Mouse (Mus musculus) splenic B cell, adult 2 months (primary cell): ENCODE results near the gene Pomgnt2.

Source experiments
- DNase-seq: peaks from one replicate; pipeline ENCODE4 v3.0.0-alpha.2; 2011; ENCODE audit warnings: low read depth, low spot score
- H3K27me3 ChIP-seq: 2 replicates; pipeline ENCODE4 v1.6.1; 2012; ENCODE audit warnings: mild to moderate bottlenecking, low read length, moderate library complexity, mixed read lengths; ENCODE audit not compliant: control insufficient read depth, poor library complexity, insufficient read depth, severe bottlenecking
- H3K36me3 ChIP-seq: 2 replicates; pipeline ENCODE4 v1.6.1; 2012; ENCODE audit warnings: mild to moderate bottlenecking, low read length, moderate library complexity, mixed read lengths; ENCODE audit not compliant: control insufficient read depth, poor library complexity, insufficient read depth, severe bottlenecking

Pomgnt2 gene

DNA sequence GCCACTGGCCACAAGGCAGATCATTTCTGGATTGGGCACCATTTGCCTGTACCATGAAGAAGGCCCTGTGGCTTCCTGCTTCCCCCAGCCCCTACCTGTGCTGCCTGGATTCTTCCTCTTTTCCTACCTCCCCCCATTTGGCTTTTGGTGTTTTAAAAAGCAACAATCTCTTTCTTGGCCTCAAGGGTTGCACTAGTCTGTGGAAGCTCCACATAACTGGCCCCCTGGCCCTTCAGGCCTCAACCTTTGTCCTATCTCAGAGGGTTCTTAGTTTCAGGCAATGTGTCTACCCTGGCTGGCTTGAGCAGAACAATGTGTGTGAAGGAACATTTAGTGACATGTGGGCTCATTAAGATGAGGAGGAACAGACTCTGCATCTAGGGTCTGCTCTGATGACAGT lies at the start of gene Pomgnt2:
TSS of gene Pomgnt2 (minus strand) at position 101 of the 400 bp plus-strand sequence.
- no peaks in the 10 kb centered on the region for H3K36me3 ChIP-seq
- no peaks in the 10 kb centered on the region for H3K27me3 ChIP-seq
- DNase-seq, result no peak

DNA sequence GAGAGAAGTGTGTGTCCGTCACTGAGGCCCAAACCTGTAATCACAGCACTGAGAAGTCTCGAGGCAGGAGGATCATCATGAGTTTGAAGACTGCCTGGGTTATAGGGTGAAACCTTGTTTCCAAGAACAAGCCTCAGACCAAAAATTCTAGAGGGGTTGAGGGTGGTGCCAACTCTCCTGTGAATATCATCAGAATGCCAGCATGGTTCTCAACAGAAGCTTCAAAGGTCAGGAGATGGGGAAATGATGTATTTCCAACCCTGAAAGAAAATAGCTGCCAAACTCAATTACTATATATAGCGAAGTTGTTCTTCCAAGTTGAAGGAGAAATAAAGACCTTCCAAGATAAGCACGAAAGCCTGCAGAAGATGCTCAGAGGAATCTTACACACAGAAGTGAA lies 42.9 kb upstream of the Pomgnt2 start:
- no peaks in the 10 kb centered on the region for H3K36me3 ChIP-seq
- no peak for DNase-seq
- no peaks in the 10 kb centered on the region for H3K27me3 ChIP-seq

- Histone ChIP-seq H3K27me3 (no peaks in the 10 kb centered on the region), H3K36me3 (no peaks in the 10 kb centered on the region)
- DNase-seq, result no peak
Measured at GRCm38 (mm10) chr9:122038631-122039030, 41.7 kb upstream of the Pomgnt2 start.

DNA sequence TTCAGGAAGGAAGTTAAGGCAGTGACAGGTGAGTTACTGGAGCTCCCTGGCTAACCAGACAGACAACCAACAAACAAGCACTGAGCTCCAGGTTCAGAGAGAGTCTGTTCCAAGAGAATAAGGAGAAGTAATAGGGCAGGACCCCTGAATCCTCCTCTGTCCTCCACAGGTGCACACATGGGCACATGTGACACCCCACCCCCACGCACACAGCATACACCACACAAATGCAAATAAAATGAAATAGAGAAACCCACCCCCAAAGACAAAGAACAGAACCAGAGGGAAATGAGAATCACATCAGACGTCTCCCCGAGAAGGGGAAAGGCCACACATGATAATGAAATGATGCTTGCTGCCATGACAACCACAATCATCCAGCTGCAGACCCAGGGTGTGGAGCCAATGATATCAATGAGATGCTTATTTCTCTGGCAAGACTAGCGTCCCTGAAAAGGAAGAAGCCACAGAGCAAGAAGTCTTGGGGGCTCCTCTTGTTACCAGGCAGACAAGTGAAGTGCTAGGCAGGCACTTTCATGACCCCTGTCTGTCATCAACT lies 39.7 kb upstream of the Pomgnt2 start:
- H3K27me3 ChIP-seq, result no peaks in the 10 kb centered on the region
- no peak for DNase-seq
- H3K36me3 ChIP-seq, result no peaks in the 10 kb centered on the region

DNA sequence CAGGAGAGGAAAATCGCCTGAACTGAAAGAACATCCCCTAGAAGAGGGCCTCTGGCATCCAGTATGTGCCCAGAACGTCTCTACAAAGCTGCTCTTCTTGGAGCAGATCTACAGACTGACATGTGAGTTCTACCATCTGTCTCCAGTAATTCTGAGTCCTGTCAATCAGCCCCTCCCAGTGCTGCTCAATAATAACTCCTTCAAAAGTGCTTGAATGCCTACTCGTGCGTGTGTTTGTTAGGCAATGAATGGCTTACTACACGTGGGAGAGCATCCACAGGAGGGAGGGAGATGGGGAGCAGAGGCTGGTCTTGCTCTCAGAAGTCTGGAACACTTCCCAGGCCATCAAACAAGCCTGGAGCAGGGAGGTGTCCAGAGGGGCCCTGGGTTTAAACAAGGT lies 38.9 kb upstream of the Pomgnt2 start:
- H3K27me3 ChIP-seq, result no peaks in the 10 kb centered on the region
- DNase-seq, result no peak
- H3K36me3 ChIP-seq, result no peaks in the 10 kb centered on the region

- DNase-seq, result no peak
- H3K36me3 ChIP-seq, result no peaks in the 10 kb centered on the region
- no peaks in the 10 kb centered on the region for H3K27me3 ChIP-seq
Measured at GRCm38 (mm10) chr9:122034949-122035348, 38.0 kb upstream of the Pomgnt2 start.

DNA sequence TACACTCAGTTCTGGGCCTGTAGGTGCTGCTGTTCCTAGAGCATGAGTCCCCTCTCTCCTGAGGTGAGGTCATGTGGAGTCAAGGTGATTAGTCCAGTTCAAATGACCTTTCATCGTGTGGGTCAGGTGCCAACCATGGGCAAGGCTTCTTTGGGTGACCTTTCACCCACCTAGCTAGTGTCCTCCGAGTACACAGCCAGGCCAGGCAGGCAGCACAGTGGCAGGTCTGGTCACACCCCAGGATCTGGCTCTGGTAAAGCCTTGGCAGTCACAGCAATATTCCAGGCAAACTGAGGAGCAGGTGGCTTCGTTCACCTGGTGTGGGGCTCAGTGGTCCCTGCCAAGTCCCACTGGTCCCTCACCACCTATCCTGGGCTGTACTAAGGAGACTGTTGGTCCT lies 35.2 kb upstream of the Pomgnt2 start:
- no peaks in the 10 kb centered on the region for H3K36me3 ChIP-seq
- no peak for DNase-seq
- H3K27me3 ChIP-seq, result no peaks in the 10 kb centered on the region

DNA sequence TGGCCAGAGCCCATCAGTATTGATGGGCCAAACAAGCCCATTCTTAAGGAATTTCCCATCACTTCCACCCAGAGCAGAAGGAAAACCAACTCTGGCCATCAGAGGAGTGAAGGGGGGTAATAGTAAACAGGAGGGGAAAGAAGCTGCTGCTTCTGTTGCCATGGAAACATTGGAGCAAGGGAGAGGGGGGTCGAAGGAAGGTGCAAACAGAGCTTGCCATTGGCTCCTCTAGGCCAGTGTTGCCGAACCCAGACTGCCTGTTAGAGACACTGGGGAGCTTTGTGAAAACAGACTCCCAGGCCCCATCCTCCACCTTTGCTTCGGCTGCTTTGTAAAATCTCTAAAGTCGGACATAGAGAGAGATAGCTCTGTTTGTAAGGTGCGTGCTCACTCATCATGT lies 33.8 kb upstream of the Pomgnt2 start:
- DNase-seq, result no peak
- H3K36me3 ChIP-seq, result no peaks in the 10 kb centered on the region
- no peaks in the 10 kb centered on the region for H3K27me3 ChIP-seq

GRCm38 (mm10) chr9:122029765-122030164 lies 32.9 kb upstream of the Pomgnt2 start:
- no peaks in the 10 kb centered on the region for H3K27me3 ChIP-seq
- no peaks in the 10 kb centered on the region for H3K36me3 ChIP-seq
- DNase-seq, result no peak

- Histone ChIP-seq H3K36me3 (no peaks in the 10 kb centered on the region), H3K27me3 (no peaks in the 10 kb centered on the region)
- DNase-seq, result no peak
Measured at GRCm38 (mm10) chr9:122027914-122028745, 31.2 kb upstream of the Pomgnt2 start.

GRCm38 (mm10) chr9:122027081-122027913 lies 30.4 kb upstream of the Pomgnt2 start:
- H3K27me3 ChIP-seq, result no peaks in the 10 kb centered on the region
- H3K36me3 ChIP-seq, result no peaks in the 10 kb centered on the region
- no peak for DNase-seq

GRCm38 (mm10) chr9:122025855-122026590 lies 29.1 kb upstream of the Pomgnt2 start:
- H3K27me3 ChIP-seq, result no peaks in the 10 kb centered on the region
- H3K36me3 ChIP-seq, result no peaks in the 10 kb centered on the region
- no peak for DNase-seq

- no peaks in the 10 kb centered on the region for H3K27me3 ChIP-seq
- no peaks in the 10 kb centered on the region for H3K36me3 ChIP-seq
- no peak for DNase-seq
Measured at GRCm38 (mm10) chr9:122024419-122024818, 27.5 kb upstream of the Pomgnt2 start.

GRCm38 (mm10) chr9:122023873-122024272 lies 27.0 kb upstream of the Pomgnt2 start:
- H3K36me3 ChIP-seq, result no peaks in the 10 kb centered on the region
- DNase-seq, result no peak
- H3K27me3 ChIP-seq, result no peaks in the 10 kb centered on the region
